Comparison of ENCODE assay signal across 19 mouse cellular contexts in genomic region chr10:105522431-105522830, GRCm38 (mm10). TPM values are rescaled to one million over a fixed set of nuclear protein-coding genes. Genes with fewer than 3 reads are reported as not detected.
A peak's percentile ranks its signal among the peaks of the same experiment; 100 is the strongest.
DNase-seq lines count a peak whose midpoint lies in the region; ATAC-seq and TF ChIP-seq lines count a peak whose summit lies in the region.
"Had no signal": no experiment of that assay in that cellular context is flagged by ENCODE, and none has a peak within 500 bp of the region (broad histone marks: within the 10 kb centered on the region; RNA-seq: fewer than 3 reads in every experiment).

No protein-coding gene starts in this region.

- no peaks in the 10 kb centered on the region for H3K36me3 ChIP-seq in heart, embryonic 10.5 days
- no peaks in the 10 kb centered on the region for H3K36me3 ChIP-seq in kidney, embryonic 14.5 days (ENCODE audit: control insufficient read depth, insufficient read depth, low read length)
- H3K36me3 ChIP-seq in lung, postnatal 0 days (ENCODE audit: insufficient read depth, low read length) = no peaks in the 10 kb centered on the region
- H3K36me3 ChIP-seq in thymus, adult 2 months (ENCODE audit: control insufficient read depth, insufficient read depth, low read length) = no peaks in the 10 kb centered on the region
- H3K36me3 ChIP-seq in forebrain, embryonic 15.5 days = no peaks in the 10 kb centered on the region
- H3K36me3 ChIP-seq: forebrain, embryonic 12.5 days; hindbrain, embryonic 12.5 days; lung, embryonic 15.5 days; neural tube, embryonic 12.5 days had no signal

- no peak overlapping the region for H3K4me2 ChIP-seq in kidney, embryonic 14.5 days (replicated peaks; ENCODE audit: low read depth, low read length)
- no peak overlapping the region; the same call in 1 of the 2 replicates for H3K4me2 ChIP-seq in lung, postnatal 0 days (replicated peaks; ENCODE audit: low read depth, low read length)
- no peak overlapping the region for H3K4me2 ChIP-seq in forebrain, embryonic 15.5 days (replicated peaks)
- H3K4me2 ChIP-seq: forebrain, embryonic 12.5 days; hindbrain, embryonic 12.5 days; lung, embryonic 15.5 days; neural tube, embryonic 12.5 days had no signal

- no peak for TF ChIP-seq POLR2A in thymus, adult 2 months (IDR thresholded peaks at IDR 0.05; ENCODE audit: control insufficient read depth, extremely low read depth, insufficient read depth, low read length, poor library complexity)

- no peak overlapping the region for H3K4me3 ChIP-seq in heart, embryonic 10.5 days
- no peak overlapping the region for H3K4me3 ChIP-seq in kidney, embryonic 14.5 days (ENCODE audit: low read length)
- H3K4me3 ChIP-seq in lung, postnatal 0 days (ENCODE audit: low read depth, low read length) = no peak overlapping the region
- no peak overlapping the region for H3K4me3 ChIP-seq in thymus, adult 2 months (ENCODE audit: control insufficient read depth, insufficient read depth, low read length)
- H3K4me3 ChIP-seq in forebrain, embryonic 15.5 days = no peak overlapping the region
- H3K4me3 ChIP-seq: forebrain, embryonic 12.5 days; hindbrain, embryonic 12.5 days; lung, embryonic 15.5 days; neural tube, embryonic 12.5 days had no signal

- peaks cover 31% of the 10 kb centered on the region for H3K4me1 ChIP-seq in heart, embryonic 10.5 days
- H3K4me1 ChIP-seq in kidney, embryonic 14.5 days (ENCODE audit: control insufficient read depth, insufficient read depth, low read length) = 0 out of 2 replicates have a peak, but pooled peaks cover 7% of the 10 kb centered on the region
- H3K4me1 ChIP-seq in lung, postnatal 0 days (ENCODE audit: insufficient read depth, low read depth, low read length) = peaks cover 19% of the 10 kb centered on the region; the same call in 1 of the 2 replicates
- H3K4me1 ChIP-seq in thymus, adult 2 months (replicated peaks; ENCODE audit: control insufficient read depth, insufficient read depth, low read length) = no peaks in the 10 kb centered on the region
- H3K4me1 ChIP-seq in forebrain, embryonic 15.5 days = no peaks in the 10 kb centered on the region

- H3K27me3 ChIP-seq in heart, embryonic 10.5 days (ENCODE audit: insufficient read depth, poor library complexity, severe bottlenecking) = no peaks in the 10 kb centered on the region
- no peaks in the 10 kb centered on the region for H3K27me3 ChIP-seq in kidney, embryonic 14.5 days (ENCODE audit: control insufficient read depth, insufficient read depth, low read length)
- H3K27me3 ChIP-seq in lung, postnatal 0 days (replicated peaks; ENCODE audit: insufficient read depth, low read length) = no peaks in the 10 kb centered on the region
- no peaks in the 10 kb centered on the region for H3K27me3 ChIP-seq in thymus, adult 2 months (ENCODE audit: control insufficient read depth, insufficient read depth, low read length)
- no peaks in the 10 kb centered on the region for H3K27me3 ChIP-seq in forebrain, embryonic 15.5 days
- H3K27me3 ChIP-seq: forebrain, embryonic 12.5 days; hindbrain, embryonic 12.5 days; lung, embryonic 15.5 days; neural tube, embryonic 12.5 days had no signal

- intact Hi-C loops in heart, postnatal 25 days (cut with DNase I) = no loop called here

- H3K9me3 ChIP-seq in heart, embryonic 10.5 days = no peaks in the 10 kb centered on the region
- H3K9me3 ChIP-seq in kidney, embryonic 14.5 days (ENCODE audit: control insufficient read depth, low read length) = no peaks in the 10 kb centered on the region
- no peaks in the 10 kb centered on the region for H3K9me3 ChIP-seq in lung, postnatal 0 days (ENCODE audit: low read length)
- no peaks in the 10 kb centered on the region for H3K9me3 ChIP-seq in forebrain, embryonic 15.5 days
- H3K9me3 ChIP-seq: forebrain, embryonic 12.5 days; hindbrain, embryonic 12.5 days; lung, embryonic 15.5 days; neural tube, embryonic 12.5 days had no signal

- WGBS in heart, embryonic 10.5 days = 56% methylated on average over 7 of the region's 7 CpGs
- 59% methylated on average over 7 of the region's 7 CpGs for WGBS in kidney, embryonic 14.5 days
- 33% methylated on average over 7 of the region's 7 CpGs for whole genome bisulfite sequencing in lung, postnatal 0 days
- 85% methylated on average over 7 of the region's 7 CpGs for WGBS in thymus, adult 2 months
- WGBS in forebrain, embryonic 15.5 days = 80% methylated on average over 7 of the region's 7 CpGs

- no peak for TF ChIP-seq CTCF in lung, postnatal 0 days (IDR thresholded peaks at IDR 0.05)
- TF ChIP-seq CTCF in thymus, adult 2 months (IDR thresholded peaks at IDR 0.05; ENCODE audit: borderline replicate concordance, control insufficient read depth, extremely low read depth, insufficient read depth, low read length, poor library complexity) = no peak

- peak; percentile 39; the same call in 1 of the 2 replicates for ATAC-seq in kidney, embryonic 14.5 days (ENCODE audit: low FRiP score, low TSS enrichment)
- ATAC-seq in lung, postnatal 0 days = peak; percentile 72
- no peak for ATAC-seq in forebrain, embryonic 15.5 days (replicated peaks)
- ATAC-seq: inflammation-experienced regulatory T-cells, adult 6 months had no signal

- no peak for DNase-seq in heart, embryonic 10.5 days (ENCODE audit: low spot score)
- no peak for DNase-seq in heart, postnatal 25 days (ENCODE audit: low spot score)
- DNase-seq in kidney, postnatal 14 days = no peak
- DNase-seq in lung, postnatal 0 days (ENCODE audit: low spot score) = peak; percentile 56
- no peak for DNase-seq in lung, postnatal 4 days
- no peak for DNase-seq in thymus, adult 2 months
- DNase-seq: adrenal gland, postnatal 10 days; cerebellum, adult 11-12 months; cerebellum, postnatal 25 days; gastrocnemius, postnatal 25 days; kidney, postnatal 4 days; right cerebral cortex, postnatal 25 days had no signal

- H3K27ac ChIP-seq in heart, embryonic 10.5 days = peak overlapping the region; percentile 77; the same call in 1 of the 2 replicates
- H3K27ac ChIP-seq in kidney, embryonic 14.5 days (ENCODE audit: low read depth, low read length) = no peak overlapping the region
- H3K27ac ChIP-seq in lung, postnatal 0 days (ENCODE audit: low read length) = peak overlapping the region; percentile 39
- no peak overlapping the region for H3K27ac ChIP-seq in thymus, adult 2 months (ENCODE audit: control insufficient read depth, insufficient read depth, low read length)
- no peak overlapping the region for H3K27ac ChIP-seq in forebrain, embryonic 15.5 days (replicated peaks)
- H3K27ac ChIP-seq: forebrain, embryonic 12.5 days; hindbrain, embryonic 12.5 days; lung, embryonic 15.5 days; neural tube, embryonic 12.5 days had no signal

- no peak overlapping the region for H3K9ac ChIP-seq in kidney, embryonic 14.5 days (ENCODE audit: low read depth, low read length)
- H3K9ac ChIP-seq in lung, postnatal 0 days (replicated peaks; ENCODE audit: low read depth) = no peak overlapping the region
- no peak overlapping the region for H3K9ac ChIP-seq in forebrain, embryonic 15.5 days (replicated peaks)
- H3K9ac ChIP-seq: forebrain, embryonic 12.5 days; hindbrain, embryonic 12.5 days; lung, embryonic 15.5 days; neural tube, embryonic 12.5 days had no signal

- no peak for TF ChIP-seq EP300 in lung, postnatal 0 days (IDR thresholded peaks at IDR 0.05)

RNA-seq across cellular contexts. Expression of gene Tmtc2, which starts 51.8 kb away (rescaled TPM):
- polyA plus RNA-seq in heart, embryonic 10.5 days (2016; fragmentation: Nextera tagmentation; extraction: Ambion mirVana) = 4.1 and 6.9 TPM in 2 replicates
- total RNA-seq in heart, postnatal 25 days (2021) = 1 to 10 TPM; 3.3 to 3.8 TPM
- polyA plus RNA-seq in kidney, embryonic 14.5 days (2014; fragmentation: Nextera tagmentation; extraction: Ambion mirVana) = 9.6 and 10.6 TPM in 2 replicates
- polyA plus RNA-seq in lung, postnatal 0 days (2015; fragmentation: Nextera tagmentation; extraction: Ambion mirVana) = 7.2 and 10.2 TPM in 2 replicates
- 1.1 and 1.4 TPM in 2 replicates for polyA plus RNA-seq in thymus, adult 2 months (2012; rRNA removed)
- polyA plus RNA-seq in forebrain, embryonic 15.5 days (2015; fragmentation: Nextera tagmentation; extraction: Ambion mirVana) = 7.4 and 7.5 TPM in 2 replicates

Comparison
In these comparisons a context has a peak if more than half of its experiments do, and no peak if none do; other contexts are left out.
1. H3K27ac ChIP-seq: peak in heart, embryonic 10.5 days (single experiment) and lung, postnatal 0 days (single experiment); none in kidney, embryonic 14.5 days (single experiment), thymus, adult 2 months (single experiment) and forebrain, embryonic 15.5 days (single experiment).